Mouse (Mus musculus) midbrain, embryonic 15.5 days (tissue): ENCODE results near the gene Atp5j2. TPM values are rescaled to one million over a fixed set of nuclear protein-coding genes. Genes with fewer than 3 reads are reported as not detected.

Experiments used
- ATAC-seq: fragments of 200-750 bp; cut with Nextera tagmentation; replicated peaks from 2 replicates; pipeline ENCODE4 v1.8.0; 2017; ENCODE audit warnings: moderate TSS enrichment
- H3K27ac ChIP-seq: fragments of 300-500 bp; sonication (generic); 2 replicates; pipeline ENCODE4 v1.5.1; 2015; ENCODE audit warnings: mild to moderate bottlenecking, inconsistent platforms
- H3K27me3 ChIP-seq: fragments of 300-500 bp; sonication (generic); replicated peaks from 2 replicates; pipeline ENCODE4 v1.6.1; 2015; ENCODE audit warnings: inconsistent platforms
- H3K36me3 ChIP-seq: fragments of 300-500 bp; sonication (generic); replicated peaks from 2 replicates; pipeline ENCODE4 v1.6.1; 2015; ENCODE audit warnings: inconsistent platforms
- H3K4me1 ChIP-seq: fragments of 300-500 bp; sonication (generic); 2 replicates; pipeline ENCODE4 v1.6.1; 2015; ENCODE audit warnings: inconsistent platforms
- H3K4me2 ChIP-seq: fragments of 300-500 bp; sonication (generic); 2 replicates; pipeline ENCODE4 v1.6.1; 2015; ENCODE audit warnings: inconsistent platforms, mild to moderate bottlenecking, moderate library complexity
- H3K4me3 ChIP-seq: fragments of 300-500 bp; sonication (generic); 2 replicates; pipeline ENCODE4 v1.5.1; 2015; ENCODE audit warnings: mild to moderate bottlenecking, inconsistent platforms
- H3K9ac ChIP-seq: fragments of 300-500 bp; sonication (generic); 2 replicates; pipeline ENCODE4 v1.6.1; 2015; ENCODE audit warnings: mild to moderate bottlenecking, inconsistent platforms
- H3K9me3 ChIP-seq: fragments of 300-500 bp; sonication (generic); 2 replicates; pipeline ENCODE4 v1.6.1; 2016; ENCODE audit warnings: inconsistent platforms
- WGBS: fragments of 180-500 bp; shearing (Covaris S2); methylation state at CpG from one replicate; pipeline ENCODE4 v1.1.7; 2015; ENCODE audit warnings: mixed read lengths; 5-methylcytosine and 5-hydroxymethylcytosine counted together
- polyA plus RNA-seq: library from polyadenylated mRNA; unstranded; fragments of >200 nt; fragmentation: Nextera tagmentation; extraction: Ambion mirVana; gene quantifications from 2 replicates; pipeline ENCODE4 v1.2.1, GENCODE M21; 2015

Gene Atp5j2
- polyA plus RNA-seq, 1 experiment from 2014 or later: 604 TPM

DNA sequence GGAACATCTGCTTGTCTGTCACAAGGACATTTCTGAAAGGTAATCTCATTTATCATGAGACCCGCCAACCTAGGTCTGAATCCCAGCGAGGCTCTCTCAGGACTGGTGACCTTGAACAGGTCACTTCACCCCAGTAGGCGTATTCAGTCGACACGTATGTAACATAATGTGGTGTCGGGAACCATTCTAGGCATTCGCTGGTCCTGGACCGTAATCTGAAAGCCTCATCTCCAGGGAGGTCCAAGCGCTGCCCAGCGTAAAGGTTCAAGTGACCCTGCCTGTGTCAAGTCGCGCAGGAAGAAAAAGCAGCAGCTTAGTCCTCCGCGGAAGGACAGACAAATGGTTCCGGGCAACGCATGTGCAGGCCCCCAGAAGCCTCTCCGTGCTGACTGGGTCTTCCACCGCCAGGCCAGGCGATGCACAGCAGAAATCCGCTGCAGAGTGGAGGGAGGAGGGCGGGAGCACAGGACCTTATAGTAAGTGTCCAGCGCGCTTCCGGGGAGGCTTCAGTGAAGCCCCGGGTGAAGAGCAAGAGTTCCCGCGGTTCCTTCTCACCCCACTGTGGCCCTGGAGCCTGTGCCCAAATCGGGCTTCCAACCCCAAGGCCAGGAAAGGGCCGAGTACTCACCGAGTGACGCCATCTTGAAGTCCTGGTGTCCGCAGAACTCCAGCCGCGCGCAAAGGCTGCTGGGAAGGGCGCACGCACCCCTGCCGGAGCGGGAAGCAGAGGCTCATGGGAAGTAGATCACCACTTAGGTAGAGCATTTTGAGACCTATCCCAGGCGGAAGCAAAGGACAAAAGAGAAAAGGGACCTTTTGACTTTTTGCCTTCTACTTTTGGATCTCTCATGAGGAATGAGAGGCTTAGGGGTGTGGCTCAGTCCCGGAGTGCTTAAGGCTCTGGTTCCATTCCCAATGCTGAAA, 725 bp downstream of the Atp5j2 start:
- Histone ChIP-seq H3K36me3 (peaks cover 27% of the 10 kb centered on the region), H3K9ac (peak overlapping the region; percentile 85), H3K27ac (peak overlapping the region; percentile 79), H3K4me3 (peak overlapping the region; percentile 80), H3K4me2 (peak overlapping the region; percentile 69), H3K27me3 (no peaks in the 10 kb centered on the region), H3K9me3 (no peaks in the 10 kb centered on the region), H3K4me1 (peaks cover 24% of the 10 kb centered on the region)
- ATAC-seq: peak; percentile 88
- 1% methylated on average over 41 of the region's 41 CpGs for WGBS

- H3K4me2 ChIP-seq: peak overlapping the region; percentile 69
- H3K4me3 ChIP-seq: peak overlapping the region; percentile 80
- H3K27me3 ChIP-seq: no peaks in the 10 kb centered on the region
- 58% methylated on average over 5 of the region's 5 CpGs for WGBS
- peaks cover 26% of the 10 kb centered on the region for H3K36me3 ChIP-seq
- H3K27ac ChIP-seq: no peak overlapping the region
- peak overlapping the region; percentile 85 for H3K9ac ChIP-seq
- H3K4me1 ChIP-seq: peaks cover 24% of the 10 kb centered on the region
- no peak for ATAC-seq
- no peaks in the 10 kb centered on the region for H3K9me3 ChIP-seq
These were observed 1.5 kb downstream of the Atp5j2 start for GRCm38 (mm10) chr5:145190373-145190772.

DNA sequence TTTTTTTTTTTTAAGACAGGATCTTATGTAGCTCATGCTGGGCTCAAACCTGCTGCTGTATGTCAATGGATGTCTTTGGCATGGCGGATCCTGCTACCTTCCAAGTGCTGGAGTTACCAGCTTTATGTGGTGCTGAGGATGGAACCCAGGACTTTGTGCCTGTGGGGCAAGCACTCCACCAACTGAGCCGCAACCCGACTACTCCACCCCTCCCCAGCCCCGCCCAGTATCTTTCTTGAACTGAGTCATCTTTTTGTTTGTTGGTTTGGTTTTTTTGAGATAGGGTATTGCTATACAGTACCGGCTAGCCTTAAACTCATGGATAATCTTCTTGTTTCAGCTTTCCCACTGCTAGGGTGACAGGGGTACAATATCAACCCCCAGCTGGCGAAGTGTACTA, 2.4 kb downstream of the Atp5j2 start:
- Histone ChIP-seq H3K27ac (no peak overlapping the region), H3K4me3 (no peak overlapping the region), H3K4me2 (peak overlapping the region; percentile 69; the same call in 1 of the 2 replicates), H3K9ac (no peak overlapping the region), H3K4me1 (peaks cover 24% of the 10 kb centered on the region), H3K9me3 (no peaks in the 10 kb centered on the region), H3K27me3 (no peaks in the 10 kb centered on the region), H3K36me3 (peaks cover 23% of the 10 kb centered on the region)
- ATAC-seq: no peak
- 95% methylated on average over 6 of the region's 6 CpGs for WGBS

- ATAC-seq: no peak
- Histone ChIP-seq H3K36me3 (peaks cover 59% of the 10 kb centered on the region), H3K4me2 (no peak overlapping the region), H3K4me3 (no peak overlapping the region), H3K27me3 (no peaks in the 10 kb centered on the region), H3K9me3 (no peaks in the 10 kb centered on the region), H3K27ac (no peak overlapping the region), H3K9ac (no peak overlapping the region), H3K4me1 (peaks cover 12% of the 10 kb centered on the region)
- 92% methylated on average over 2 of the region's 2 CpGs for WGBS
These were observed 6.6 kb downstream of the Atp5j2 start for GRCm38 (mm10) chr5:145185244-145185643.

- no peaks in the 10 kb centered on the region for H3K27me3 ChIP-seq
- ATAC-seq: no peak
- H3K4me1 ChIP-seq: no peaks in the 10 kb centered on the region
- H3K36me3 ChIP-seq: peaks cover 75% of the 10 kb centered on the region
- H3K27ac ChIP-seq: no peak overlapping the region
- H3K4me2 ChIP-seq: no peak overlapping the region
- no peak overlapping the region for H3K4me3 ChIP-seq
- no peak overlapping the region for H3K9ac ChIP-seq
- H3K9me3 ChIP-seq: no peaks in the 10 kb centered on the region
- 87% methylated on average over 18 of the region's 18 CpGs for WGBS
These were observed 13.3 kb downstream of the Atp5j2 start for GRCm38 (mm10) chr5:145178461-145178980.

DNA sequence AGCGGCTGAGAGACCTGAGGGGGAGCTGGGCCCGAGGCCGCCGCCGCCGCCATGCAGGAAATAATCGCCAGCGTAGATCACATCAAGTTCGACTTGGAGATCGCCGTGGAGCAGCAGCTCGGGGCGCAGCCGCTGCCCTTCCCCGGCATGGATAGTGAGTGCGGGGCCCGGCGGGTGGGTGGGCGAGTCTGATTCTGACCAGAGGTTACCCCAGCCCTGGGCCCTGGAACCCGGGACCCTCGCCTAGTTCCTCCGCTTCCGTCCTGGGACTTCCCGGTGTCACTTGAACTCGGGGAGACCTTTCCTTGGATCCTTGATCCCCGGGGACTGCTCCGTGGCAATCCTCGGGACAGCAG, 24.6 kb downstream of the Atp5j2 start:
- H3K4me3 ChIP-seq: peak overlapping the region; percentile 66
- H3K9ac ChIP-seq: peak overlapping the region; percentile 62
- H3K9me3 ChIP-seq: no peaks in the 10 kb centered on the region
- peak overlapping the region; percentile 76 for H3K27ac ChIP-seq
- under 1% methylated on average over 28 of the region's 28 CpGs for WGBS
- H3K36me3 ChIP-seq: peaks cover 8% of the 10 kb centered on the region
- peaks cover 32% of the 10 kb centered on the region for H3K4me1 ChIP-seq
- peak; percentile 80 for ATAC-seq
- H3K4me2 ChIP-seq: peak overlapping the region; percentile 80
- H3K27me3 ChIP-seq: no peaks in the 10 kb centered on the region

GRCm38 (mm10) chr5:145166536-145167305, 25.1 kb downstream of the Atp5j2 start, which contains the start of the genes Ptcd1 and Cpsf4:
Gene Ptcd1 (minus strand): TSS chr5:145167108.
Gene Cpsf4 (plus strand): TSS chr5:145167213.
- peak; percentile 94 for ATAC-seq
- under 1% methylated on average over 48 of the region's 51 CpGs for WGBS
- H3K4me1 ChIP-seq: peaks cover 32% of the 10 kb centered on the region
- no peaks in the 10 kb centered on the region for H3K27me3 ChIP-seq
- peaks cover 9% of the 10 kb centered on the region for H3K36me3 ChIP-seq
- H3K9me3 ChIP-seq: no peaks in the 10 kb centered on the region
- peak within 1 kb of the TSS; percentile 66 for H3K4me3 ChIP-seq
- H3K9ac ChIP-seq: peak within 1 kb of the TSS; percentile 62
- peak within 1 kb of the TSS; percentile 76 for H3K27ac ChIP-seq
- H3K4me2 ChIP-seq: peak within 1 kb of the TSS; percentile 80

DNA sequence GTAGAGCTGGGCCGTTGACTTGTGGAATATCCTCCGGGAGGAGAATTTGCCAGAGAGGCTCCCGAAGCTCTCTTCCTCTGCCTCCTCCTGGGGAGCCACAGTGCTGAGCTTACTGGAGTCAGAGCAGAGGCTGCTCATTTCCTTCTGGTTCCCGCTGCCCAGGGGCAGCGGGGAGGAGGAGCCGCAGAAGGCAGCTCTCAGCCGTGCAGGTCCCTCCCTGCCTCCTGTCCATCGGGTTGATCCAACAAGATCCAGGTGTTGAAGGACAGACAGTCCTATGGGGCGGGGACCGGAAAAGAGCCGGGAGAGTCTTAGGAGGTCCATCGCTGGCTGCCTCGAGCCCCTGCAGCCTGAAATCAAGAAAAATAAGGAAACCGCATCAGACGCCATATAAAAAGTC, 26.7 kb downstream of the Atp5j2 start:
- no peak overlapping the region for H3K27ac ChIP-seq
- H3K4me1 ChIP-seq: peaks cover 32% of the 10 kb centered on the region
- H3K9me3 ChIP-seq: no peaks in the 10 kb centered on the region
- H3K36me3 ChIP-seq: peaks cover 16% of the 10 kb centered on the region
- no peaks in the 10 kb centered on the region for H3K27me3 ChIP-seq
- no peak overlapping the region for H3K4me2 ChIP-seq
- H3K4me3 ChIP-seq: no peak overlapping the region
- ATAC-seq: no peak
- H3K9ac ChIP-seq: no peak overlapping the region
- WGBS: 92% methylated on average over 15 of the region's 15 CpGs

DNA sequence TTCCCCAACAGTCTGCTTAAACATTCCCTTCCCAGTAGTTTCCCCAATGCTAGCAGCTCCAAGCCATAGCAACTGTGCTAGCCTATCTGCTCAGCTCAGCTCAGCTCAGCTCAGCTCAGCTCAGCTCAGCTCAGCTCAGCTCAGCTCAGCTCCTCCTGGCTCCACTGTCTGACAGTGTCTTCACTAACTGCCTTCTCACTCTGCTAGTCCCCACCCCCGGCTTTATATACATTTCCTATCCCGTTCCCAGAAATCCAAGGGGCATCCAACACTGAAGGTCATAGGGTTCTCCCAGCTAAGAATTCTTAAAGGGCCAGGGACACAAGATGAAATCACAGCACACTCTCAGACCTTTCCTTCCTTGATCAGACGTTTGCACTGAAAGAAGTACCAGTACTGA, 27.2 kb downstream of the Atp5j2 start:
- no peak overlapping the region for H3K27ac ChIP-seq
- no peak overlapping the region for H3K4me2 ChIP-seq
- H3K4me3 ChIP-seq: no peak overlapping the region
- peaks cover 20% of the 10 kb centered on the region for H3K36me3 ChIP-seq
- H3K9ac ChIP-seq: no peak overlapping the region
- no peaks in the 10 kb centered on the region for H3K27me3 ChIP-seq
- 76% methylated on average over 3 of the region's 3 CpGs for WGBS
- no peak for ATAC-seq
- no peaks in the 10 kb centered on the region for H3K9me3 ChIP-seq
- peaks cover 32% of the 10 kb centered on the region for H3K4me1 ChIP-seq

GRCm38 (mm10) chr5:145161361-145161760, 30.5 kb downstream of the Atp5j2 start:
- 94% methylated on average over 14 of the region's 14 CpGs for WGBS
- H3K4me2 ChIP-seq: no peak overlapping the region
- no peak for ATAC-seq
- peaks cover 39% of the 10 kb centered on the region for H3K36me3 ChIP-seq
- H3K27ac ChIP-seq: no peak overlapping the region
- peaks cover 16% of the 10 kb centered on the region for H3K4me1 ChIP-seq
- H3K9me3 ChIP-seq: no peaks in the 10 kb centered on the region
- H3K4me3 ChIP-seq: no peak overlapping the region
- H3K9ac ChIP-seq: no peak overlapping the region
- H3K27me3 ChIP-seq: no peaks in the 10 kb centered on the region

DNA sequence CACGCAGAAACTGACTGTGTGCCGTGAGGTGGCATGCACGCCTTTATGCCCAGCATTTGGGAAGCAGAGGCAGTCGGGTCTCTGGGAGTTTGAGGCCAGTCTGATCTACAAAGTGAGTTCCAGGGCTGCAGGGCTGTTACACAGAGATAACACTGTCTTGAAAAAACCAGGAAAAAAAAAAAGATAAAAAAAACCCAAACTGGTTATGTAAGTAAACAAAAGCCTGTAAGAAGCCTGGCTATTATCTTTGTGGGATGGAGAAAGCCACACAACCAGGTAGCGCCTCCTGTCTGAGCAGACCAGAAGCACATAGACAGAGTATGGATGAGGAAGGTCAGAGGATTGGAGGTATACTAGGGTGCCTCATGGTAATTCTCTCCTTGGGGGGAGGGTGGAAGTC, 39.2 kb downstream of the Atp5j2 start:
- Histone ChIP-seq H3K9me3 (no peaks in the 10 kb centered on the region), H3K4me3 (no peak overlapping the region), H3K9ac (no peak overlapping the region), H3K4me2 (no peak overlapping the region), H3K27me3 (no peaks in the 10 kb centered on the region), H3K36me3 (peaks cover 69% of the 10 kb centered on the region), H3K4me1 (no peaks in the 10 kb centered on the region), H3K27ac (no peak overlapping the region)
- 92% methylated on average over 5 of the region's 5 CpGs for WGBS
- no peak for ATAC-seq

DNA sequence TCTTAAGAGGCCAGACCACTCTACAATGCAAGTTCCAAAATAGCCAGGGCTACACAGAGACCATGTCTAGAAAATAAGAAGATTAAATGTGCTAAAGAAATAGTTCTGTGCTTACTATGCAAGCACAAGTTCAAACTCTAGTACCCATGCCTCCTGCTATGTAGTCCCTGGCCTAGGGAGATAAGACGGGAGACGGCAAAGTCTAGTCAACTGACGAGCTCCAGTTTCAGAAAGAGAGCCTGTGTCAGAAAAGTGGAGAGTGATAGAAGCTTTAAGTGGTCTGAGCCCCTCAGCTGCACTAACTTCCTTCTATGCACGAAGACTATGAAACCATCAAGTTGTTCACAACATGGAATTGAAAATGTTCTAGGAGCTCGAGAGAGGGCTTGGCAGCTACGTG, 42.6 kb downstream of the Atp5j2 start:
- no peaks in the 10 kb centered on the region for H3K4me1 ChIP-seq
- 96% methylated on average over 6 of the region's 6 CpGs for WGBS
- no peak overlapping the region for H3K4me3 ChIP-seq
- H3K27me3 ChIP-seq: no peaks in the 10 kb centered on the region
- no peak overlapping the region for H3K9ac ChIP-seq
- H3K4me2 ChIP-seq: no peak overlapping the region
- H3K27ac ChIP-seq: no peak overlapping the region
- peaks cover 78% of the 10 kb centered on the region for H3K36me3 ChIP-seq
- ATAC-seq: no peak
- H3K9me3 ChIP-seq: no peaks in the 10 kb centered on the region
